ENCODE assay signal across 14 mouse cellular contexts in genomic region chr10:70640896-70641596, GRCm38 (mm10). TPM values are rescaled to one million over a fixed set of nuclear protein-coding genes. Genes with fewer than 3 reads are reported as not detected.
DNase-seq lines count a peak whose midpoint lies in the region; ATAC-seq and TF ChIP-seq lines count a peak whose summit lies in the region.
"Had no signal": no experiment of that assay in that cellular context is flagged by ENCODE, and none has a peak within 500 bp of the region (broad histone marks: within the 10 kb centered on the region; RNA-seq: fewer than 3 reads in every experiment).

No protein-coding gene starts in this region.

- no peaks in the 10 kb centered on the region for H3K9me3 ChIP-seq in midbrain, embryonic 15.5 days
- H3K9me3 ChIP-seq in midbrain, embryonic 13.5 days: no peaks in the 10 kb centered on the region
- no peaks in the 10 kb centered on the region for H3K9me3 ChIP-seq in hindbrain, embryonic 11.5 days (ENCODE audit: control insufficient read depth, low read length)
- no peaks in the 10 kb centered on the region for H3K9me3 ChIP-seq in neural tube, embryonic 13.5 days
- H3K9me3 ChIP-seq: heart, embryonic 13.5 days had no signal

- no peak for ATAC-seq in midbrain, embryonic 15.5 days (replicated peaks)
- no peak for ATAC-seq in midbrain, embryonic 13.5 days
- ATAC-seq in hindbrain, embryonic 11.5 days (ENCODE audit: low FRiP score): no peak
- ATAC-seq in neural tube, embryonic 13.5 days (ENCODE audit: low read depth): no peak

- H3K4me2 ChIP-seq in midbrain, embryonic 15.5 days: no peak overlapping the region
- no peak overlapping the region for H3K4me2 ChIP-seq in midbrain, embryonic 13.5 days (replicated peaks)
- no peak overlapping the region for H3K4me2 ChIP-seq in hindbrain, embryonic 11.5 days (replicated peaks; ENCODE audit: low read depth, low read length)
- peak overlapping the region; percentile 37; the same call in 1 of the 2 replicates for H3K4me2 ChIP-seq in neural tube, embryonic 13.5 days
- H3K4me2 ChIP-seq: heart, embryonic 13.5 days had no signal

- WGBS in kidney, adult 2 months: 46% methylated on average over 11 of the region's 11 CpGs
- WGBS in midbrain, embryonic 15.5 days: 77% methylated on average over 11 of the region's 11 CpGs
- 84% methylated on average over 11 of the region's 11 CpGs for WGBS in midbrain, embryonic 13.5 days
- WGBS in hindbrain, embryonic 11.5 days: 74% methylated on average over 11 of the region's 11 CpGs
- WGBS in neural tube, embryonic 13.5 days: 57% methylated on average over 11 of the region's 11 CpGs

- peak; percentile 73 for DNase-seq in kidney, adult 2 months
- no peak for DNase-seq in kidney, postnatal 4 days
- no peak for DNase-seq in hindbrain, embryonic 11.5 days (ENCODE audit: low spot score)
- DNase-seq in retina, postnatal 1 day: no peak
- no peak for DNase-seq in thymus, postnatal 4 days
- DNase-seq: adrenal gland, adult 8-10 months; cerebellum, adult 9-11 months; left cerebral cortex, postnatal 4 days; lung, postnatal 4 days; right cerebral cortex, postnatal 25 days had no signal

- TF ChIP-seq POLR2A in kidney, adult 2 months (IDR thresholded peaks at IDR 0.05; ENCODE audit: low read depth, low read length): no peak

- TF ChIP-seq CTCF in kidney, adult 2 months (conservative IDR thresholded peaks at IDR 0.05; ENCODE audit: insufficient read depth, insufficient read length, low read depth, low read length): no peak

- peaks cover 34% of the 10 kb centered on the region for H3K4me1 ChIP-seq in kidney, adult 2 months (ENCODE audit: control insufficient read depth, insufficient read depth, low read length)
- peaks cover 4% of the 10 kb centered on the region; the same call in 1 of the 2 replicates for H3K4me1 ChIP-seq in midbrain, embryonic 15.5 days
- H3K4me1 ChIP-seq in midbrain, embryonic 13.5 days (replicated peaks): peaks cover 18% of the 10 kb centered on the region; the same call in 1 of the 2 replicates
- H3K4me1 ChIP-seq in hindbrain, embryonic 11.5 days (replicated peaks; ENCODE audit: control insufficient read depth, insufficient read depth, low read length): peaks cover 3% of the 10 kb centered on the region; the same call in 1 of the 2 replicates
- peaks cover 37% of the 10 kb centered on the region for H3K4me1 ChIP-seq in neural tube, embryonic 13.5 days (replicated peaks)
- H3K4me1 ChIP-seq: heart, embryonic 13.5 days had no signal

- H3K36me3 ChIP-seq in kidney, adult 2 months (ENCODE audit: control insufficient read depth, insufficient read depth, low read length): no peaks in the 10 kb centered on the region
- no peaks in the 10 kb centered on the region for H3K36me3 ChIP-seq in midbrain, embryonic 15.5 days (replicated peaks)
- no peaks in the 10 kb centered on the region for H3K36me3 ChIP-seq in midbrain, embryonic 13.5 days
- no peaks in the 10 kb centered on the region for H3K36me3 ChIP-seq in hindbrain, embryonic 11.5 days (ENCODE audit: control insufficient read depth, insufficient read depth, low read length)
- no peaks in the 10 kb centered on the region for H3K36me3 ChIP-seq in neural tube, embryonic 13.5 days
- H3K36me3 ChIP-seq: heart, embryonic 13.5 days had no signal

- H3K27ac ChIP-seq in kidney, adult 2 months (ENCODE audit: insufficient read depth, low read depth, low read length): peak overlapping the region; percentile 100
- H3K27ac ChIP-seq in midbrain, embryonic 15.5 days: peak overlapping the region; percentile 31
- H3K27ac ChIP-seq in midbrain, embryonic 13.5 days: no peak overlapping the region
- H3K27ac ChIP-seq in hindbrain, embryonic 11.5 days (ENCODE audit: low read depth, low read length): peak overlapping the region; percentile 78; the same call in 1 of the 2 replicates
- peak overlapping the region; percentile 84 for H3K27ac ChIP-seq in neural tube, embryonic 13.5 days (replicated peaks)
- H3K27ac ChIP-seq: heart, embryonic 13.5 days had no signal

- no peak overlapping the region for H3K4me3 ChIP-seq in kidney, adult 2 months (ENCODE audit: insufficient read depth, low read depth, low read length)
- no peak overlapping the region for H3K4me3 ChIP-seq in midbrain, embryonic 15.5 days
- no peak overlapping the region for H3K4me3 ChIP-seq in midbrain, embryonic 13.5 days (replicated peaks)
- no peak overlapping the region for H3K4me3 ChIP-seq in hindbrain, embryonic 11.5 days (ENCODE audit: low read depth, low read length)
- no peak overlapping the region for H3K4me3 ChIP-seq in neural tube, embryonic 13.5 days
- H3K4me3 ChIP-seq: heart, embryonic 13.5 days had no signal

- H3K27me3 ChIP-seq in kidney, adult 2 months (replicated peaks; ENCODE audit: control insufficient read depth, insufficient read depth, low read length): no peaks in the 10 kb centered on the region
- no peaks in the 10 kb centered on the region for H3K27me3 ChIP-seq in midbrain, embryonic 15.5 days (replicated peaks)
- no peaks in the 10 kb centered on the region for H3K27me3 ChIP-seq in midbrain, embryonic 13.5 days
- H3K27me3 ChIP-seq in hindbrain, embryonic 11.5 days (ENCODE audit: control insufficient read depth, insufficient read depth, low read length): no peaks in the 10 kb centered on the region
- H3K27me3 ChIP-seq in neural tube, embryonic 13.5 days: no peaks in the 10 kb centered on the region
- H3K27me3 ChIP-seq: heart, embryonic 13.5 days had no signal

- H3K9ac ChIP-seq in midbrain, embryonic 15.5 days: no peak overlapping the region
- no peak overlapping the region for H3K9ac ChIP-seq in midbrain, embryonic 13.5 days (replicated peaks)
- no peak overlapping the region for H3K9ac ChIP-seq in hindbrain, embryonic 11.5 days (ENCODE audit: low read depth, low read length)
- no peak overlapping the region for H3K9ac ChIP-seq in neural tube, embryonic 13.5 days
- H3K9ac ChIP-seq: heart, embryonic 13.5 days had no signal

RNA-seq across cellular contexts. Expression of gene Phyhipl, which starts 14.7 kb away (rescaled TPM):
- 71.8 and 75.4 TPM in 2 replicates for polyA plus RNA-seq in kidney, adult 2 months (2012; rRNA removed)
- polyA plus RNA-seq in midbrain, embryonic 15.5 days (2015; fragmentation: Nextera tagmentation; extraction: Ambion mirVana): 282 and 284 TPM in 2 replicates
- 162 and 174 TPM in 2 replicates for polyA plus RNA-seq in midbrain, embryonic 13.5 days (2015; fragmentation: Nextera tagmentation; extraction: Ambion mirVana)
- polyA plus RNA-seq in hindbrain, embryonic 11.5 days (2014; fragmentation: Nextera tagmentation; extraction: Ambion mirVana): 118 and 131 TPM in 2 replicates
- polyA plus RNA-seq in neural tube, embryonic 13.5 days (2015; fragmentation: Nextera tagmentation; extraction: Ambion mirVana): 265 and 276 TPM in 2 replicates
